Mouse (Mus musculus) MEL (cell line): Measurements from ENCODE around the gene Psenen.

ENCODE experiments used
- CHD2 ChIP-seq: IDR thresholded peaks from 2 replicates; pipeline ENCODE4 v1.6.1; 2011; ENCODE audit warnings: low read length, improper control_type of control experiment
- CTCF ChIP-seq, 3 experiments: IDR thresholded peaks in 2 of 3; conservative IDR thresholded peaks in 1 of 3; 2 replicates each; pipeline ENCODE4 v1.5.1; 2011 to 2012; ENCODE audit warnings: low read length in 3 of 3, low read depth in 2 of 3, mild to moderate bottlenecking in 2 of 3, improper control_type of control experiment in 1 of 3, inconsistent platforms in 1 of 3, mixed read lengths in 1 of 3, moderate library complexity in 1 of 3; ENCODE audit not compliant: control insufficient read depth in 1 of 3, insufficient read depth in 1 of 3, poor library complexity in 1 of 3, severe bottlenecking in 1 of 3
- EP300 ChIP-seq, 2 experiments: IDR thresholded peaks; 2 replicates each; pipeline ENCODE4 v1.6.1; 2011; ENCODE audit warnings: improper control_type of control experiment in 2 of 2, low read length in 2 of 2, low read depth in 1 of 2, mild to moderate bottlenecking in 1 of 2
- GATA1 ChIP-seq: IDR thresholded peaks from 2 replicates; pipeline ENCODE4 v1.6.1; 2011; ENCODE audit warnings: low read depth, low read length, improper control_type of control experiment
- MAFK ChIP-seq: IDR thresholded peaks from 2 replicates; pipeline ENCODE4 v1.6.1; 2011; ENCODE audit warnings: low read depth, mild to moderate bottlenecking, low read length, improper control_type of control experiment, borderline replicate concordance
- MAZ ChIP-seq: IDR thresholded peaks from 2 replicates; pipeline ENCODE4 v1.6.1; 2012; ENCODE audit warnings: low read depth, mild to moderate bottlenecking, inconsistent platforms, low read length, improper control_type of control experiment
- MYB ChIP-seq: IDR thresholded peaks from 2 replicates; pipeline ENCODE4 v1.6.1; 2011; ENCODE audit warnings: mild to moderate bottlenecking, low read depth, low read length, improper control_type of control experiment
- MYC ChIP-seq: IDR thresholded peaks from 2 replicates; pipeline ENCODE4 v1.6.1; 2011; ENCODE audit warnings: low read depth, mild to moderate bottlenecking, low read length, improper control_type of control experiment, moderate library complexity
- NELFE ChIP-seq: IDR thresholded peaks from 2 replicates; pipeline ENCODE4 v1.6.1; 2011; ENCODE audit warnings: low read depth, low read length, improper control_type of control experiment
- NRF1 ChIP-seq: IDR thresholded peaks from 2 replicates; pipeline ENCODE4 v1.6.1; 2014; ENCODE audit warnings: low read depth, mild to moderate bottlenecking, inconsistent platforms, low read length, improper control_type of control experiment, moderate library complexity; ENCODE audit not compliant: poor library complexity, insufficient read depth, severe bottlenecking
- POLR2A ChIP-seq, 2 experiments: IDR thresholded peaks; 2 replicates each; pipeline ENCODE4 v1.6.1; 2011 to 2012; ENCODE audit warnings: low read length in 2 of 2, mild to moderate bottlenecking in 2 of 2, control low read depth in 1 of 2, improper control_type of control experiment in 1 of 2, low read depth in 1 of 2, moderate library complexity in 1 of 2; ENCODE audit not compliant: control insufficient read depth in 1 of 2, insufficient read depth in 1 of 2, poor library complexity in 1 of 2
- RCOR1 ChIP-seq: IDR thresholded peaks from 2 replicates; pipeline ENCODE4 v1.6.1; 2012; ENCODE audit warnings: low read depth, mild to moderate bottlenecking, inconsistent platforms, low read length, improper control_type of control experiment
- TCF12 ChIP-seq: IDR thresholded peaks from 2 replicates; pipeline ENCODE4 v1.6.1; 2014; ENCODE audit warnings: low read depth, mild to moderate bottlenecking, inconsistent platforms, low read length, improper control_type of control experiment, moderate library complexity
- ZMIZ1 ChIP-seq: IDR thresholded peaks from 2 replicates; pipeline ENCODE4 v1.6.1; 2012; ENCODE audit warnings: low read depth, mild to moderate bottlenecking, inconsistent platforms, low read length, improper control_type of control experiment, moderate library complexity

DNA sequence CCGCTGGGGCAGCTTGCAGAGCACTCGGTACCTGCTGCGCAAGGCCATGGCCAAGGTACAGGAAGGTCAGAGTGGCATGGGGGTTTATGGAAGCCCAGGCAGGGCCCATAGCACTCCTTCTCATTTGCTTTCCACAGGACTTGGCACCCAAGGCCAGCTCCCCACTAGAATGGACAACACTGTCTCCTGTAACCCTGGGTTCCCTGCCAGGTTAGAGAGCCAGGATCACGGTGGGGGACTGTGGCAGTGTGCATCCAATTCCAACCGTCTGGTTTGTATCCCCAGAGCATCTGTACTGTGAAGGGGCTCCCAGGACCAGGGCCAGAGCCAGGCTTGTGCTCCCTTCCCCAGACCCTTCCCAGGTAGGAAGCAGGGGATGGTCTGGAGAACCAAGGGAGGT lies 42.6 kb downstream of the Psenen start:
- TF ChIP-seq MAFK, result no peak
- no peak for TF ChIP-seq RCOR1
- TF ChIP-seq POLR2A (IDR thresholded peaks at IDR 0.05; ENCODE audit: control insufficient read depth in 1 of 2, insufficient read depth in 1 of 2, low read depth in 1 of 2, low read length in 2 of 2, poor library complexity in 1 of 2), result no peak
- TF ChIP-seq MYC, result no peak
- no peak for TF ChIP-seq EP300 (IDR thresholded peaks at IDR 0.05; ENCODE audit: low read depth in 1 of 2, low read length in 2 of 2)
- no peak for TF ChIP-seq CTCF (IDR thresholded peaks at IDR 0.05 in 2 of 3, conservative IDR thresholded peaks at IDR 0.05 in 1 of 3; ENCODE audit: control insufficient read depth in 1 of 3, insufficient read depth in 1 of 3, low read depth in 2 of 3, low read length in 3 of 3, poor library complexity in 1 of 3, severe bottlenecking in 1 of 3)
- TF ChIP-seq GATA1, result no peak
- TF ChIP-seq MAZ, result no peak
- no peak for TF ChIP-seq TCF12
- TF ChIP-seq CHD2, result no peak
- no peak for TF ChIP-seq NELFE
- TF ChIP-seq MYB, result no peak
- TF ChIP-seq NRF1, result no peak
- TF ChIP-seq ZMIZ1, result no peak
